Mouse (Mus musculus): ENCODE measurements at regions not wholly inside any gene's neighbourhood (a gene's known extent, or its start where the extent isn't known, plus 50 kb on each side); places are given as distances from the start of the nearest gene placed in this dataset.

DNA sequence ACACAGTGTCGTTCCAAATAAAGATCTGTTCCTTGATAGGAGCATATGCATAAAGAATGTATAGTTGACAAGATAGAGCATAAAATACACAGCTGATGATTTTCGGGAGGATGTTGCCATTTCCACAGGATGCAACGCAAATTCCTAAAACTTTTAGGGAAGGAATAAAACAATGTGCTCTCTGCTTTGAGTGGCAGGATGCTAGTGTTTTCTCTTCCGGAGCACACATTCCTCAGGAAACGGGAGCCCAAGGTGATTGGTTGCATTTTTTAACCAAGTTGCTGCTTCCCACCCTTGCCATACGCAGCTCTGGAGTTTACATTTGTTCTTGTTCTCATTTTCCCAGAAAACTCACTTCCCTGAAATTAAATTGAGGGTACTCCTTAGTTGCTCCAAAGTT lies 116.8 kb upstream of the Arhgap28 start:
- DNase-seq (ENCODE audit: low spot score in 2 of 2): no peak

DNA sequence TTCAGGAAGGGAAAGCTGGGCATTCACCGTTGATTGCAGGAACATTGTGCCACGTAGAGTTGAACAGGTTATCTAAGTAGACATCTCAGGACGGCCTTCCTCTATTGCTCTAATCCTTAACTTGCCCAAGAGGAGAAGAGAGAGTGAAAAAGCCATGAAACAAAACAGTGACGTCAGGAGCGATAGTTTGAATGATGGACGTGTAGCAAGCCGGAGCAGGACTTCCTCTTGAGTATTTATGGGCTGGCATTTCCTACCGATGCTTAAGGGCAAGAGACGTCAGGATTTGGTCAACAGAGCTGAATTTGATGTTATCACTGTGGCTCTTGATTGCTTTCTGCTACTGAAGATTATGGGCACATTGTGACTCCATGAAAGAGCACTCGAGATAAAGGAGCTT lies 130.5 kb upstream of the Arhgap28 start:
- DNase-seq (ENCODE audit: low spot score in 2 of 2): no peak

DNA sequence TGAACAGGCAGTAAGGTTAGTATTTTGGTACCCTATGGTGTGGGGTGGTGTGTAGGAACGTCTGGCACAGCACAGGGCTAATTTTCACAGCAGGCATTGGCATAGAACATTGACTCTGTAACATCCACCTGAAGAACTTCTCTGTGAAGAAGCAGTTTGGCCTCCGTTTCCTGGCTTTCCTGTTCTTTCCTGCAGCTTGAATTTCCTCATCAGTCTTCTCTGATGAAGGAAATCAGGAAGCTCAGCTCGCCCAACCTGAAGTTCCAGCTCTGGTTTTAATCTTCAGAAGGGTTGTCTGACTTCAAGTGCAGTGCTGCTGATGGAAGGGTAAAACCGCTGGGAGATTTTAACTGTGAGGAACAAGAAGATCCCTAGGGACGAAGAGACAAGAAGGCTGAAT lies 131.5 kb upstream of the Arhgap28 start:
- no peak for DNase-seq (ENCODE audit: low spot score in 2 of 2)

DNA sequence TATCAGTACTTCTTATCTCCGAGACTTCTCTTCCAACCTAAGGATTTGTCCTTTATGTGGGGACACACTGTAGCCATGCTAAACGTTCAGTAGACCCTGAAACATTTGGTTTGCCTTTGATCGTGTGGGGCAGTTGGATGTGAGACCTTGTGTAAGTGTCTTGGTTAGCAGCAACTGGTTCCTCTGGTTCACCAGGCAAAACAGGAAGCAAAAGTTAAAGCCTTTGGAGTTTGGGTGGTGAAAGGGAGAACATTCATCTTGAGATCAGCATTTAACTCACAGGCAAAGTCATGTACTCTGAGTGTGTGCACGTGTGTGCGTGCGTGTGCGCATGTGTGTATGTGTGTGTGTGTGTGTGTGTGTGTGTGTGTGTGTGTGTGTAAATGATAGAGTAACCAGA lies 130.3 kb upstream of the L3mbtl4 start:
- no peak for DNase-seq (ENCODE audit: low spot score in 2 of 2)

DNA sequence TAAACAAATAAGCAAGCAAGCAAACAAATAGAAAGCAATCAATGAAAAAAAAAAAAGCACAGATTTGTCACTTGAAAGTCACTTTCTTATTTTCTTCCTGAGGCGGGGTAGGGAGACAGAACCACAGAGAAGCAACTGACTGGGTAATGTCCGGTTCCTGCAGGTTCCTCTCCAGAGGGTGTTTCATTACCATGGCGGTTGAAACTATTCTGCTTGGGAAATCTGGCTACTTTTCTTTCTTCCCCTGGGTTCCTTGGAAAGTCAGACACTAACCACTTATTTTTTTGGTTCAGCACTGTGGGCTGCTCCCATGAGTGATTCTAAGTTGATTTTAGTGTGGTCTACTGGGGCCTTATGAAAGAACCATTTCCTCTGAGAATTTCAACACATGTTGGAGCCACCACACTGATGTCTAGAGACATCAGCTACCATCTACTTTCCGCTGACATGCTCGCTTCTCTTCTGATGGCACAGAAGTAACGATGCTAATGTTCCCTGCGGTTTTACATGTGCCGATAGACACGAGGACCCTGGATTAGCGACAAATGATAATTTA lies 124.3 kb upstream of the L3mbtl4 start:
- DNase-seq (ENCODE audit: low spot score in 2 of 2): no peak

DNA sequence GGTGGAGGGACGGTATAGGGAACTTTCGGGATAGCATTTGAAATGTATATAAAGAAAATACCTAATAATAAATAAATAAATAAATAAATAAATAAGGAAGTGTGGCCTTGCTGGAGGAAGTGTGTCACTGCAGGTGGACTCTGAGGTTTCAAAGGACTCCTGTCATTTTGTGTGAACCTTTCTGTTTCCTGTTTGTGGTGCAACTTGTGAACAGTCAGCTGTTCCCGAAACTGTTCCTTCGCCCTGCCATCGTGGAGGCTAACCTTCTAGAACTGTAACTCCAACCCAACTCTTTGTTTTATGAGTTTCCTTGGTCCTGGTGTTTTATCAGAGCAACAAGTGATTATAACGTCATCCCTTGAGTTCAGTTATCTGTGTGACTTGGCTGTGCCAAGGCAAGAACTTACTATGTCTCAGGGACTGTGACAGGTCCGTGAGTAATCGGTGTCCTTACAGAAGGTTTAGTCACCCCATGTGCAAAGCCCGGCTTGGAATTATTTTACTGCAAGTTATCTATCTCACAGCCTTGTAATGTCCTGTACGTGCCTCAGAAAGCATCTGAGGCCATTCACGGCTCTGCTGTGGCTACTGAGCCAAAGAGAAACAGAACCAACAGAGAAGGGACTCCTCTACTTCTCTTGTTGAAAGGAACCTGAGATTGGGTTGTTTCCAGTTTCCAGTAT lies 121.0 kb upstream of the L3mbtl4 start:
- DNase-seq (ENCODE audit: low spot score in 2 of 2): no peak

DNA sequence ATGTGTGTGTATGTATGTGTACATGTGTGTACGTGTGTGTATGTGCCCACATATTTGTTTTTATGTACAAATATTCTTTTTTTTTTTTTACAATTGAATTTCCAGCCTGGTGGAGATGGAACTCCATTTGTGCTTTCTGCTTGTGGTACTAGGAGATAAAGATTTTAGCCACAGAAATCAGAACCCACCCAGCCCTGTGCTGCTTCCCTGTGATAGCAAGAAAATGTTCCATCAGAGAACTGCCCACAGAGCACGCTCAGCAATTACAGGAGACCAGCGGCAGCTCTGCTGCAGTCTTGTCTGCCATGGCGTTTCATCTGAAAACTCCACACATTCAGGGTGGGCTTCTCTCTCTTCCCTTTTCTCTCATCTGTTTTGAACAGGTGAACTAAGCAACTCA lies 118.7 kb upstream of the L3mbtl4 start:
- DNase-seq (ENCODE audit: low spot score in 2 of 2): no peak

DNA sequence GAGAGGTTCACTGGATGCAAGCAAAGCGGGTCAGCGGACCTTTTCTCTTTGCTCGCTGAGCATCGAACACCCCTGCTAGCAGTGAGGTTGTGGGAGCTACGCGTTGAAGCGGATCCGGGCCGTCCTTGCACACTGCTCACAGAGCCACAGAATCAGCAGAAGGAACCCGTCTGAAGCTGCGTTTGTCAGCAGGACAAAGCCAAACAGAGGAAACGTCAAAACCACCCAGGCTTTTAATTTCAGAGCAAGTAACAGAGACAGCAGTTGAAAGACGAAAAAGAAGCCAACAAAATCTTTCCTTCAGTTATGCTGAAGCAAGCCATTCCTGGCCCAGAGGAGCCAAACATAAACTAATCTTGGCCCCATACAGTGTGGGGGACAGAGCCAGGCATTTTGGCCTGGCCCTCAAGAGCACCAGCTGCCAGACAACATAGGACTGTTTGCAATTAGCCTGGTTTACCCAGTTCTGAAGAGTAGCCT lies 115.4 kb upstream of the L3mbtl4 start:
- DNase-seq (ENCODE audit: low spot score in 2 of 2): peak in 1 of 2 experiments; percentile 8

DNA sequence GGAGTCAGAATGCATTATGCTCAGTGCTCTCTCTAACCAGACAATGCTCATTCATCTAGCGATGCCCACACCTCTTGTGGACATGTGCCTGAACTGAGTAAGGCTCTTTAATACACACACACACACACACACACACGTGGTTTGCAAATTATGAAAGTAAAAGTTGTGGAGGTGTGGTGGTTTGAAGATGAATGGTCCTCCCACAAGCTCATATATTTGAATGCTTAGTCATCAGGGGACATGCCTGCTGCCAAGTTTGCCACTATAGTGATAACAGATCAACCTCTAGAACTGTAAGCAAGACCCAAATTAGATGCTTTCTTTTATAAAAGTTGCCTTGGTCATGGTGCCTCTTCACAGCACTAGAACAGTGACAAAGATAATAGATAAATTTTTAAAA lies 112.5 kb upstream of the L3mbtl4 start:
- no peak for DNase-seq (ENCODE audit: low spot score in 2 of 2)

DNA sequence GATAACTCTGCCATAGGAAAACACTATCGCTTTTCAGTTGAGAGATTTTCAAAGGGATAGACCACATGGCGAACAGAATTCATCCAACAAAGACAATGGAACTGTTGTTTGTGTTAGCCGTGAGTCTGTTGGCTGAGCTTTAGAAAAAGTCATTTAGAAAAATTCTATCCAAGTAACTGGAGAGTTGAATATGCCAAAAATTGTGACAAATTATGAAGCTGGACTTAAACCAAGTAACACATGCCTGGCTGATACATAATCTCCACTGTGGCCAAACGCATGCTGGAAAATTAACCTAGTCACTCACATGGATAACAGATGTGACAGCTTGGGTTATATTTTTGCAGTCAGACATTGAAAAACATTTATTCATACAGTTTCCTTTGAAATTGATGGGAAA lies 110.1 kb upstream of the L3mbtl4 start:
- DNase-seq (ENCODE audit: low spot score in 2 of 2): no peak

DNA sequence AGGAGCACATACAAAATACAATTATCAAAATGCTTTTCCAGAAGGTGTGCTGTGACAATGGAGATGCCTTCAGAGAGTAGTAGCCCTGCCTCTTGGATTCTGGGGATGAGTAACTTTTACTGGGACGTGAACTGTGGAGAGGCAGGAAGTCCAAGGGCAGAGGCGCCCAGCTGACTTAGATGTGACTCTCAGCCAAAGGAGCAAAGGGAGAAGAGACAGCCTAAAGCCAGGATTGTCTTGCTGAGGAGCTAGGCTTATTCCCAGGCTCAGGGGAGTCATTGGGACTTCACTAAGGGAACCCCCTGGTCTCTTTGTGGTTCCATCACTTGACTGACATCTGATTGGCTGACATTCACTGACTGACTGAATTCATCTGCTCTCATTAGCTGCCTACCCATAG lies 108.9 kb upstream of the L3mbtl4 start:
- no peak for DNase-seq (ENCODE audit: low spot score in 2 of 2)

DNA sequence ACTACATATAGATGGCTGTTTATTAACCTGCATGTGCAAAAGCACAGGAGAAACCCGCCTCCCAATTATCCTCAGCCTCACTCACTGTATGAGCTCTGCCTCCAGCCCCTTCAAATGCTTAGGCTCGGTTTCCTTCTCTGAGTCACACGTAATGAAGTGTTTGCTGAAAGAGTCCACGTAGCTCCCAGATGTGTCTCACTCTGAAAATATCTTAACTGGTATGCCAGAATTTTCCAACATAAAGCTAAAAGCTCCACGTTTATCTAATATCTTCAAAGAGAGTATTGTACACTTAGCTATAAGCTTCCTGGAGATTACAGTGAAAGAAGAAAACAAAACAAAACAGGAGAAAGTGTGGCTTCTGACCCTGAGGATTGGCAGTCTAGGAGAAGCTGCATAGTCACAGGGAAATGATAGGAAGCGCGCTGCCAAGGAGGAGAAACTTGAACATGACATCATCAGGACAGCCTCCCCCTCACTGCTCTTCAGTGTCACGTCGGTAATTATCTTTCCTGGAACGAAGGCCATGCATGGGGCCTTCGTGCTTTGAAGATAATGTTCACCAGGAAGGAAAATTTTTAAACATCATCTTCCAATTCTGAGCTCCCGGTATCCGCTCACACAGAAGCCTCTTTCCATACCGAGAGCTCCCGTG lies 108.3 kb upstream of the L3mbtl4 start:
- DNase-seq (ENCODE audit: low spot score in 2 of 2): peak in 1 of 2 experiments; percentile 4

DNA sequence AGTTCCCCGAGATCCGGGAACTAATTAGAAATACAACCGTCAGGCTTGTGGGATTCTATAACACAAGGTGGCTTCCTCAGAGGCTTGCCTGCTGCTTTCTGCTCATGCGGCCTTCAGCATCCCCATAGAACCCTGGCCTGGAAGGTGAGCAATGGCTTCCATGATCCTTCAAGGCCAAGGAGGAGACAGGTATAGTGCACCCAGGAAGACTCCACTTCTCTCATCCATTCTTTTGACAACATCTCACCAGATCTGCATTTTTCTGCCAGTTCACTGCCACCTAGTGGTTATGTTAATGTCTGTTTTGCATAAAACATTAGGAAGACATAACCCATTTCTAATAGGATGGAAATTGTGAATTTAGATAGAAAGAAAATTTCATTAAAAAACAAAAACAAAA lies 107.2 kb upstream of the L3mbtl4 start:
- no peak for DNase-seq (ENCODE audit: low spot score in 2 of 2)

DNA sequence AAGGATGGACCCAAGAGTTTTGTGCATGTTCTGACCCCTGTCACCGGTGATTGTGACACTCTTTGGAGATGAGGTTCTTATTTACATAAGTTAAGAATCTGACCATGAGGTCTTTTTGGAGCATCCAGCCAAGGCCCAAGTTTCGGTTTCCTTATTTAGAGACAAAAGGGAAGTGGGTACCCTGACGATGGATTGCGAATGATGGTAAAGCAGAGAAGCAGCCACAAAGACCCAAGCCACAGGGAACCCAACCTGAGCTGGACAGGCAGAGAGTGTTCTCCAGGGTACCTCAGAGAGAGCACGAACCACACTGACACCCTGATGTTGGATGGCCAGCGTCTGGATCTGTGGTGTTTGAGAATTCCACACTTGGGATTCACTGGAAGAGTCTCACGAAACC lies 100.8 kb upstream of the L3mbtl4 start:
- no peak for DNase-seq (ENCODE audit: low spot score in 2 of 2)

DNA sequence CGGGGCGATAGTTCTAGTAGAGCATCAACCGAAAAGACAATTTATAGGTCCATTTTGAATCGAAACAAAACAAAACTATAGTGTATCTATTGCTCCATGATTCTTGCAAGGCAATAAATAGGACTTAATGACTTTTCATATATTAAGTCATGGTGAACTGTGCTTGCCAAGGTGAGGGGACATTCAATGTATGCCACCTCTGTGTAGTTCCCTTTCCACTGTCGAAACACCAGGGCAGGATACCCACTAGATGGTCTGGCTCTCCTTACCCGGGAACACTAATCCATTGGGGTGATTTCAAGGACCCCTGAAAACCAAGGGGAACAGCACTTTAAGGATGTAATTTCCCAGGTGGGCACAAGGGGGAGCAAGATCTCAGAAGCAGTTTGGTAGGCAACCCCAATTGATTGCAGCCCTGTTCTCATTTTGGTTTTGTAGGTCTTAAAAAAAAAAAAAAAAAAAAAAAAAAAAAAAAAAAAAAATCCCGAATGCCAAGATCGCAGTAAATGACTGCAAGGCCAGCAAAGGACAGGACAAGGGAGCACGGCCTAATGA lies 96.9 kb upstream of the L3mbtl4 start:
- peak in 1 of 2 experiments; percentile 12 for DNase-seq (ENCODE audit: low spot score in 2 of 2)

DNA sequence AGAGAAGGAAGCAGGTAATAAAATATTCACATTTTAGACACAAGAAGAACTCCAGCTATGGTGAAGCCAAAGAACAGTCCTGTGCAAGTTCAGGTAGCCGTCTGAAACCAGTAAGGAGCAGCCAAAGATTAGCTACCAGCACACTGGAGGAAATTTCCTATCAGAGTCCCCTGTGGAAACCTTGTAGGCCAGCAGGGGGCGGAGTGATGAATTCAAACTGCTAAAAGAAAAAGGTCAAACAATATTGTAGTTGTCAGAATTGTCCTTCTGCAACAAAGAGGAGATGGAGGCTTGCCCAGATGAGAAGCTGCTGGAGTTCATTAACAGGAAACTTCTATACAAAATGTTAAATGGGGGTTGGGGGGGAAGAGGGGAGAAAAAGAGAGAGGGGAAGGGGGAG lies 95.8 kb upstream of the L3mbtl4 start:
- peak; percentile 33 to 40 for DNase-seq (ENCODE audit: low spot score in 2 of 2)

DNA sequence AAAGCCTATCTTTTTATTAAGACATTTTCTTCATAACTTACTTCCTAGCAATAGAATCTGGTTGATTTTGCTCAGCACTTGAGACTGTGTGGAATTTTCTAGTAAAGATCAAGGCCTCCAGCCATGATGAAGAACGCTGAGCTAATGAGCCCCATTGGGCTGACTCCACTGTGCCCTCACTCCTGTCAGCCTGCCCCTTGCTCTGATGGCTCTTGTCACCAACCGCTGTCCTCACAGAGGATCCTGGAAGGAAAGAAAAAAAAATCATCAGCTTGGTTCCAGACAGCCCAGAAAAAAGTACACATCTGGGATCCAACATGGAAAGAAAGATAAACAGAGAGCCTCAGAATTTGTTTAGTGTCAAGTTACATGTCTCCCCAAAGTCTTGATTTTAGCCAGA lies 88.2 kb upstream of the L3mbtl4 start:
- DNase-seq (ENCODE audit: low spot score in 2 of 2): no peak

DNA sequence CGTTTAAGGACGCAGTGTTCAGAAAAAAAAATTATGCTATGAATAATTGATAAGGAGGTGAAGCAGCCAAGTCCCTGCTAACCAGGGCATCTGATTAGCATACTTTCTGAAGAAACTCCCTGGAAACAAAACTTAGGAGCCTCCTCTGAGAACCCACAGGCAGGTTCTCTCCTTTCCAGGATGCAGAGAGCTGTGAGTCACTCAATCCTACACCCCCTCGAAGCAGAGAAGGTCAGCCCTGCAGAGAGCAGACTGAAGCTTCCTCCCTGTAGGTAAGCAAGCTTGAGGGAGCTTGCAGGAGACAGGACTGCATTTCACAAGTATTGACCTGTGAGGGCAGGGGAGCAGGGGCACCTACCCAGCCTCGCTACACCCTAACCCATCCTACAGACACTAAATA lies 83.7 kb upstream of the L3mbtl4 start:
- no peak for DNase-seq (ENCODE audit: low spot score in 2 of 2)

DNA sequence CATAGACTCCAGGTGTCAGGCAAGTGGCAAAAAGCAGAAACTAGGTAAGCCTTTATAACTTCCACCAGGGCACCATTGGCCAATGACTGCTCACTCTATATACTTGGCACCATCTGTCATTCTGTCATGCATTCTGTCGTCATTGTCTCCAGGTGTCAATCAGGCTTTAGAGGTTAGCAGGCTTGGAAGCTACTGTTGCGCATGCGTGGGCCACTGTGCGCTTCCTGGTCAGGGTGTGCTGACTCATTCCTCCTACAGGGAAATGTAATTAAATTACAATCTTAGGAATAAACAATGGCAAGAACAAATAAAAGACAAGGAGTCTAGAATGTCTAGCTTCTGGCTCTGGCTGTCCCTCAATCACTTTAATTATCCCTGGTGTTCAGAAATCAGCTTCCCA lies 68.1 kb upstream of the L3mbtl4 start:
- DNase-seq (ENCODE audit: low spot score in 2 of 2): no peak

DNA sequence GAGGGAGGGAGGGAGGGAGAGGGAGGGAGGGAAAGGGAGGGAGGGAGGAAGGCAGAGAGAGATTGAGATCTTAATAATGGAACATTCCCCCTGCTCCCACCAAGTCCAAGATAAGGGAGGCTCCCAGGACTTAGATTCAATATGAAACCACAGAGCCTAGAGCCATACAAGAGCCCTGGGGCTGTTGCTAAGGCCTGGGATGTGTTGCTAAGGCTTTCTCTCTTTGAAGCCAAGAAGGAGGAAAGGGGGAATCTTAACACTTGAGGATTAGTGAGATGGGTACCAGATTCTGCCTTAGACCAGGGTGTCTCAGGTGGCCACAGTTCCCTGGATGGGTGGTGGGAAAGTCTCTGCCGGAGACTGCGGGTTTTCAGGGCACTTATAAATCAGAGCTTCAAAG lies 64.8 kb upstream of the L3mbtl4 start:
- no peak for DNase-seq (ENCODE audit: low spot score in 2 of 2)

DNA sequence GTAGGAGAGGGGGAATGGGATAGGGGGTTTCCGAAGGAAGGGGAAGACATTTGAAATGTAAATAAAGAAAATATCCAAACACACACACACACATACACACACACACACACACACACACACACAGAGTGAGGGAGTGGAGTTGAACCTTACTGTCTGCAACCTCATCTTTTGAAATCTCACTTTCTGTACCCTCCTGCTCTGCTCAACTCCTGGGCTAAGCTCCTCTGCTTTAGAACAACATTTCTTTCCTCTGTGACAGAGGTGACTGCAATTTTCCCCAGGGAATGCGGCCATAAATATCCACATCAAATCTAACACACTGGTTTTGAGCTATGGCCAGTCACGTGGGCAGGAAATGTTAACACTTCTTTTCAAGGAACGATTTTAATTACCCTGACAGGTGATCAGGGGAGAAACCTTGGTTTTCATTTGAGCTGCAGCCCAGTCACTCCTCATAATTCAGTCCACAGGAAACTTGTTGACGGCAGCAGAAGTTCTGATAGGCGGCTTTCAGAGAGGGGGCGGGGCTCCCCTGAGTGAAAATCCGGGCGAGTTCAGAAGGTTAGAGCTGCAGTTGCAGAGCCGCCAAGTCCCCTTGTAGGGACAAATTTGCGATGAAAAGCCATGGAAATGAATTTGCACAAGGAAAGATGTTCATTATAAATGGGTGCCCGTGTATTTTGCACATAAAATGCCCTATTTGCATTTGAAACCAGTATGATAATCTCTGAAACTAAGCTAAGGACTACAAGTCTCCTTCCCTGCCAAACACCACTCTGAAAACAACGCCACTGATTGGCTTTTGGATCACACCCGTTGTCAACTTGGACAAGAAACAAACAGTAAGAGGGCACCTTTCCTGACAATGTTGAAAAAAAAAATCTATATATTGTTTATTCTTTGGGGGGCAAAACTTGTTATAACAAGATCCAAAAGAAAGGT lies 63.0 kb upstream of the L3mbtl4 start:
- DNase-seq (ENCODE audit: low spot score in 2 of 2): peak in 1 of 2 experiments; percentile 51

DNA sequence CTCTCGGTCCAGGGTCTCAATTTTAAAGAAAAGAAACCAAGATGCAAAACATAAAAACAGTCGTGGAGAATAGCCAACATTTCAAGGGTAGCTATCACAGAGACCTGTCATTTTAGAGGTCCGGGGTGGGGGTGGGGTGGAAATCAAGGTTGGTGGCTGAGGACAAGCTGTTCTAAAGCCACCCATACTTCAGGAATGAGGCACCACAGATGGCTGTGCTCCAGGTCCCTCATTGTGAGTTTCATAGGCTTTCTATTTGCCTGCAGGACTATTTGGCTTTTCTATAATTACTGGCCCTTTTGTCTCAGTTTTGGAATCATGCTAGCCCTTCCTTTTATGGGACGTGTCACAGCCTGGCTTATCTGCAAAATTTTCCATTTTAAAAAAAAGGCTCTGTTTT lies 55.4 kb upstream of the L3mbtl4 start:
- no peak for DNase-seq (ENCODE audit: low spot score in 2 of 2)
